Mouse (Mus musculus): ENCODE measurements around the gene Olfr1385.
"Not testable (repeated sequence)": the region's sequence is repeated elsewhere in the genome, so short reads cannot be mapped to it uniquely, and the experiment has no call there.

Gene Olfr1385

DNA sequence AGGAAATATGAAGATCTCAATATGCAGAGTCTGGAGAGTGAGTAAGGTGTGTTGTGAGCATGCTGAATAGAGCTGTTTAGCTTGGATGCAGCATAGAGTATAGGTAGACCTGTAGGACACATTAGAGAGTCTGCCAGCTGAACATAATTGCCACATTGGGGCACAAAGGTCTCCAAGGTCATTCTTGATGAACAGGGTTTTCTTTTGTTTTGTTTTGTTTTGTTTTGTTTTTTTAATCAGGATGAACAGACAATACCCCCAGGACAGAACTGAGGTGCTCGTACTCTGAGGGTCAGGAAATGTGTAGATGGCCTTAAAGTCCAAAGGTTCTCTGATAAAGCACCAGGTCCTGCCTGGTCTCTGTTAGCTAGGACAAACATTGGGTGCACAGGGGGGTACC, at the start of gene Olfr1385:
Olfr1385 (plus strand) TSS at position 301 of the 400 bp plus-strand sequence.
- not testable (repeated sequence) for DNase-seq (ENCODE audit: inconsistent ontology term)

DNA sequence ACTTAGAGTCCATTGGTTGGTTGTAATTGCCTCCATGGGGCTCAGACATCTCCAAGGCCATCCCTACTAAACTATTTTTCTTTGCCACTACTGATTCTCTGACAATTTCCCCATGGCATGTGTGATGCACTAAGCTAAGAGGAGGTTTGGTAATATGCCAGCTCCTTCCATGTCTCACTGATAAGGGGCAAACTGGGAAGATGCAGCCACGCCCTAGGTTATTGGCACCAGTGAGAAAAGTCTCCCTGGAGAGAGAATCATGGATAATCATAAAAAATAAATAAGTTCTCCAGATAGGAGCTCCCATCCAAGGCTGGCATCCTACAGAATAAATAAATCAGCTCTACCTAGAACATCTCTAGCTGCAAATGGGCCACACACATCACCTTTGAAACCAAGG, 33.8 kb upstream of the Olfr1385 start, which contains the start of gene Olfr1387:
Olfr1387 (plus strand) TSS at position 301 of the 400 bp plus-strand sequence.
- DNase-seq (ENCODE audit: inconsistent ontology term), result no peak

DNA sequence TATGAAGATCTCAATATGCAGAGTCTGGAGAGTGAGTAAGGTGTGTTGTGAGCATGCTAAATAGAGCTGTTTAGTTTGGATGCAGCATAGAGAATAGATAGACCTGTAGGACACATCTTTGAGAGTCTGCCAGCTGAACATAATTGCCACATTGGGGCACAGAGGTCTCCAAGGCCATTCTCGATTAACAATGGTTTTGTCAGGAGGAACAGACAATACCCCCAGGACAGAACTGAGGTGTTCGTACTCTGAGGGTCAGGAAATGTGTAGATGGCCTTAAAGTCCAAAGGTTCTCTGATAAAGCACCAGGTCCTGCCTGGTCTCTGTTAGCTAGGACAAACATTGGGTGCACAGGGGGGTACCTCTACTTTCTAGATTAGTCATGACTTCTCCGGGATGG, 24.1 kb upstream of the Olfr1385 start, which contains the start of gene Olfr1386:
Olfr1386 (plus strand) TSS at position 301 of the 400 bp plus-strand sequence.
- DNase-seq (ENCODE audit: inconsistent ontology term), result not testable (repeated sequence)

DNA sequence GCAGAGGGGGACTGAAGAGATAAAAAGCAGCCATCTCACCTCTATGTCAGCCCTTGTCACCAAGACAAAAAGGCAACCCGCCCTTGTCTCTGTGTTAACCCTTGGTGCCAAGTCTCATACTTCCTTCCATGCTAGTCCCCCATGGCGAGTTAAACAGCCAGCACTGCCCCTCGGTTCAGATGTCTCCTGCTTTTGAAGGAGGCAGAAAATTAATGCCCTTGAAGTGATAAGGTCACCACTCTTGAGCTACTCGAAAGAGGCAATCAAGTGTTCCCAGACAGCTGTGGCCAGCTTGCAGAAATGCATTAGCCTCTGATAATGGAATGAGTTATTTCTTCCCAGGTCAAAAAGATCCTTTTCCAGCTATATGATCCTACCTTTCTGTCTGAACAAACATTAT, 2.9 kb upstream of the Olfr1385 start:
- DNase-seq (ENCODE audit: inconsistent ontology term), result no peak

DNA sequence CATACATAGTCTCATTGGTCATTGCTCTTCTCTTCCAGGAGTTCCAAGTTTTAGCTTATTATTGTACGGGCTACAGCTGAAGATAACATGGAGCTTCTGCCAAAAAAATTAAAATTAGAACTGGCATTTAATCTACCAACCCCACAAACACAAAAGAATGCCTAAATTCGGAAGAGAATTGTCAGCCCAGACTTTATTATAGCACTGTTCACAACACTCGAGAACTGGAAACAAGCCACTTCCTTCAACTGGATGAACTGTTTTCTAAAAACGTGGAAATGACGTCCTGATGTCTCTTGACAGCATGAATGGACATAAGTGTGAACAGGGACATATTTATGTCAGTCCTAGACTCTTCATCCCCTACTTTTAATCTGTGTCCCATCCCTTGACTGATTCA, 29.2 kb downstream of the Olfr1385 start:
- no peak for DNase-seq (ENCODE audit: inconsistent ontology term)

DNA sequence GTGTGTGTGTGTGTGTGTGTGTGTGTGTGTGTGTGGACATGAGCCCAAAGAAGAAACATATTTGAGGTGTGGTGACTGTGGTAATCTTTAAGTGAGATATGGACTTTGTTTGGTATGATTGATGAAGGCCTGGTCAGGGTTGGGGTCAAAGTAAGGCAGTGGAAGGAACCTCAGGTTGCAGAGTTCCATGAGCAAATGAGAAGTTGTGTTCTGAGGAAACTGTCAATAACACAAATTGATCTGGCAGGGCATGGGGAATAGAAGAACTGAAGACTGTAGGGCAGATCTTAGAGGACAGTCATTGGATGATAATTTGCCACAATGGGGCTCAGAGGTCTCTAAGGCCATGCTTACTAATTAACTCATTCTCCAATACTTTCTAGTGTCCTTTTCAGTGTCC, 30.5 kb downstream of the Olfr1385 start, which contains the start of gene Olfr1383:
Olfr1383 (plus strand) TSS at position 301 of the 400 bp plus-strand sequence.
- DNase-seq (ENCODE audit: inconsistent ontology term), result no peak

DNA sequence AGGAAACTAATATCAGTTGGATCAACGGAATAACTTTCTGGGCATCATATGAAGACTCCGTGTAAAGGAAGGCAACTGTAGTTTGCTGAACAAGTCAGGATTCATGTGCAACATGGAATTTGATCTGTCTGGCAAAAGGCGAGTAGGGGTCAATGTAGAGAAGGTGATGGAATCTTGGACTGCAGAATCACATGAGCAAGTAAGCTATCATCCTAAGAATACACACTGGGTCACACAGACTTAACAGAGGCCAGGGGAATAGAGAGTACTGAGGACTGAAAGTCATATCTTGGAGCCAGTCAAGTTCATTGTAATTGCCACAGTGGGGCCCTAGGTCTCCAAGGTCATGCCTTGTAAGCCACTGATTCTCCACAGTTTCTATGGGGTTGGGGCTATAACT, 39.1 kb downstream of the Olfr1385 start, which contains the start of gene Olfr1382:
Olfr1382 (plus strand) TSS at position 301 of the 400 bp plus-strand sequence.
- no peak for DNase-seq (ENCODE audit: inconsistent ontology term)

DNA sequence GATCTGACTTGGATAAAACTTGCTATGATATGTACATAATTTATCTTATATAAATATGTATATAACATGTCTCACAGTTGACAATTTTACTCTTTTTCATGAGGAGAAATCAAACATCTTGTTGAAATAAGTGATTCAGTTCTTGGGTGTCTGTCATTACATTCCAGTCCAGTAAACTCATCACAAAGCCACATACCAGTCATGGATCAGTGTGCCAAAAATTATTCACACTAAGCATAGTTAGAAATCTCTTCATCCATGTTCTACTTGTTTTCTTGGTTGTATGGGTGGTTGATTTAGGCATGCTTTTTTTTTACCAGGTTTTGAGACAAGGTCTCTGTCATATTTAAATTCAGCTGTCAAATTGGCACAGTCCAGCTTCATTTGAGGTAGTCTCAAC, 43.9 kb downstream of the Olfr1385 start:
- peak; percentile 39 for DNase-seq (ENCODE audit: inconsistent ontology term)

DNA sequence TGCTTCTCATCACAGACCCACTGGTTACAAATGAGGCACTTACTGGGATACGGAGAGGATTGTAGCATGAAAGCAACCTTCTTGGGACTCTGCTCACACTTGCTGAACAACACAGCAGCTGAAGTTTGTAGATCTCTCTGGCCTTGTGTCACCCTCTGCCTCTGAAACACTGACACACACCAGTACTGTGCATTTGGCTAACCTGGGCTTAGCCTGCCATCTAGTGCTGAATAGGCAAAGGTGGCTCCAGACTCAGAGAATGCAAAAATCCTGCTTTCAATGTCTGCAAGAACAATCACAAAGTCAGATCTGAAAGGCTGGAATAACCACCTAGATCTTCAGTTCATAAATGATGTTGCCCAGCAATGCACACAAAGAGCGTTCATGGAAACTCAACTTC, 47.8 kb downstream of the Olfr1385 start:
- DNase-seq (ENCODE audit: inconsistent ontology term), result peak; percentile 11

DNA sequence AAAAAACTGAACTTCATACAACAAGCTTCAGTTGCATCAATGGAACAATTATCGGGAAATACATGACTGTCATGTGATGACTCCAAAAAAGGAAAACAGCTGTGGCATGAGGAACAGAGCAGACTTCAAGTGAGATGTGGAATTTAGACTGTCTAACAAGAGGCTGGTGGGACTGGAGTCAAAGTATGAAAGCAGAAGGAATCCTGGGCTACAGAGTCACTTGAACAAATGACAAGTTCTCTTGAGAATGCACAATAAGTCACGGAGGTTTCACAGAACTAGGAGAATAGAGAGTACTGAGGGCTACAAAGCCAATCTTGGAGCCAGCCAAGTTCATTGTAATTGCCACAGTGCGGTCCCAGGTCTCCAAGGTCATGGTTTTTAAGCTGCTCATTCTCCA, 54.3 kb downstream of the Olfr1385 start, which contains the start of gene Olfr1381:
Olfr1381 (plus strand) TSS at position 301 of the 400 bp plus-strand sequence.
- peak; percentile 65 for DNase-seq (ENCODE audit: inconsistent ontology term)

All from Muller cell, postnatal 12 days (primary cell).